Comparison of ENCODE assay signal across 10 mouse cellular contexts in genomic region chr15:10655151-10655905, GRCm38 (mm10). TPM values are rescaled to one million over a fixed set of nuclear protein-coding genes. Genes with fewer than 3 reads are reported as not detected.
DNase-seq lines count a peak whose midpoint lies in the region; ATAC-seq and TF ChIP-seq lines count a peak whose summit lies in the region.
"Had no signal": no experiment of that assay in that cellular context is flagged by ENCODE, and none has a peak within 500 bp of the region (broad histone marks: within the 10 kb centered on the region; RNA-seq: fewer than 3 reads in every experiment).

No protein-coding gene starts in this region.

- peak; percentile 5 to 55 for DNase-seq in layer of hippocampus, adult 18-20 months (ENCODE audit: low spot score in 2 of 2)
- no peak for DNase-seq in layer of hippocampus, postnatal 25 days (ENCODE audit: extremely low spot score in 1 of 2, low spot score in 1 of 2)
- peak; percentile 72 for DNase-seq in forebrain, postnatal 0 days
- peak; percentile 63 for DNase-seq in midbrain, embryonic 10.5 days (ENCODE audit: low spot score)
- DNase-seq in retina, embryonic 14.5 days (ENCODE audit: low spot score): peak; percentile 65
- no peak for DNase-seq in right cerebral cortex, adult 2 months (ENCODE audit: low spot score in 2 of 2)
- DNase-seq: cerebellum, adult 9-11 months had no signal

- peak; percentile 95 for ATAC-seq in forebrain, postnatal 0 days
- no peak for ATAC-seq in erythroblast, adult 5-6 weeks (replicated peaks; ENCODE audit: low FRiP score, poor library complexity, severe bottlenecking)
- no peak for ATAC-seq in liver, embryonic 12.5 days

- no peaks in the 10 kb centered on the region for H3K27me3 ChIP-seq in forebrain, postnatal 0 days (ENCODE audit: insufficient read depth, low read length)
- H3K27me3 ChIP-seq in midbrain, embryonic 10.5 days (ENCODE audit: low read depth, poor library complexity, severe bottlenecking): no peaks in the 10 kb centered on the region
- no peaks in the 10 kb centered on the region for H3K27me3 ChIP-seq in liver, embryonic 12.5 days (replicated peaks)
- H3K27me3 ChIP-seq: limb, embryonic 15.5 days had no signal

- no peak for TF ChIP-seq CTCF in forebrain, postnatal 0 days (IDR thresholded peaks at IDR 0.05; ENCODE audit: low read depth)

- no peaks in the 10 kb centered on the region for H3K9me3 ChIP-seq in forebrain, postnatal 0 days (ENCODE audit: low read length)
- 0 out of 2 replicates have a peak, but pooled peaks cover 4% of the 10 kb centered on the region for H3K9me3 ChIP-seq in midbrain, embryonic 10.5 days (replicated peaks)
- no peaks in the 10 kb centered on the region for H3K9me3 ChIP-seq in liver, embryonic 12.5 days (replicated peaks)
- H3K9me3 ChIP-seq: limb, embryonic 15.5 days had no signal

- 0 out of 2 replicates have a peak, but pooled peaks cover 6% of the 10 kb centered on the region for H3K4me1 ChIP-seq in forebrain, postnatal 0 days (ENCODE audit: insufficient read depth)
- peaks cover 18% of the 10 kb centered on the region for H3K4me1 ChIP-seq in midbrain, embryonic 10.5 days
- H3K4me1 ChIP-seq in liver, embryonic 12.5 days: no peaks in the 10 kb centered on the region

- H3K4me3 ChIP-seq in forebrain, postnatal 0 days (ENCODE audit: low read depth, low read length): no peak overlapping the region
- no peak overlapping the region for H3K4me3 ChIP-seq in midbrain, embryonic 10.5 days
- no peak overlapping the region for H3K4me3 ChIP-seq in liver, embryonic 12.5 days
- H3K4me3 ChIP-seq: limb, embryonic 15.5 days had no signal

- H3K27ac ChIP-seq in forebrain, postnatal 0 days (ENCODE audit: low read depth, low read length): no peak overlapping the region
- peak overlapping the region; percentile 59 for H3K27ac ChIP-seq in midbrain, embryonic 10.5 days (replicated peaks)
- no peak overlapping the region for H3K27ac ChIP-seq in liver, embryonic 12.5 days
- H3K27ac ChIP-seq: limb, embryonic 15.5 days had no signal

- no peak overlapping the region for H3K4me2 ChIP-seq in forebrain, postnatal 0 days (ENCODE audit: low read depth)
- H3K4me2 ChIP-seq in liver, embryonic 12.5 days: no peak overlapping the region
- H3K4me2 ChIP-seq: limb, embryonic 15.5 days had no signal

- WGBS in forebrain, postnatal 0 days: 11% methylated on average over 8 of the region's 8 CpGs
- 30% methylated on average over 8 of the region's 8 CpGs for WGBS in midbrain, embryonic 10.5 days
- WGBS in liver, embryonic 12.5 days (ENCODE audit: insufficient replicate concordance): 52% methylated on average over 8 of the region's 8 CpGs

- no peaks in the 10 kb centered on the region for H3K36me3 ChIP-seq in forebrain, postnatal 0 days (ENCODE audit: insufficient read depth)
- H3K36me3 ChIP-seq in midbrain, embryonic 10.5 days: peaks cover 43% of the 10 kb centered on the region
- H3K36me3 ChIP-seq in liver, embryonic 12.5 days: no peaks in the 10 kb centered on the region
- H3K36me3 ChIP-seq: limb, embryonic 15.5 days had no signal

- no peak overlapping the region for H3K9ac ChIP-seq in forebrain, postnatal 0 days
- no peak overlapping the region for H3K9ac ChIP-seq in liver, embryonic 12.5 days
- H3K9ac ChIP-seq: limb, embryonic 15.5 days had no signal

RNA-seq across cellular contexts. Expression of gene Rai14, which starts 59.1 kb away (rescaled TPM):
- 1 to 10 TPM; 4.8 to 5.1 TPM for total RNA-seq in layer of hippocampus, adult 18-20 months (2021)
- 1 to 10 TPM; 5.0 to 5.8 TPM for total RNA-seq in layer of hippocampus, postnatal 25 days (2021)
- 11.7 and 12.7 TPM in 2 replicates for total RNA-seq in forebrain, postnatal 0 days (2014; rRNA removed)
- 5.2 and 5.5 TPM in 2 replicates for polyA plus RNA-seq in forebrain, postnatal 0 days (2015; fragmentation: Nextera tagmentation; extraction: Ambion mirVana)
- 63.5 and 73.5 TPM in 2 replicates for polyA plus RNA-seq in midbrain, embryonic 10.5 days (2016; fragmentation: Nextera tagmentation; extraction: Ambion mirVana)
- 0.19 and 1.5 TPM in 2 replicates for total RNA-seq in erythroblast, adult 5-6 weeks (2015; ENCODE audit: low replicate concordance)
- 0.94 and 1.1 TPM in 2 replicates for total RNA-seq in erythroblast, adult 5-6 weeks (2017; ENCODE audit: low replicate concordance)
- polyA plus RNA-seq in liver, embryonic 12.5 days (2016; fragmentation: Nextera tagmentation; extraction: Ambion mirVana): 9.2 and 9.7 TPM in 2 replicates

Comparison
In these comparisons a context has a peak if more than half of its experiments do, and no peak if none do; other contexts are left out.
1. DNase-seq: peak in layer of hippocampus, adult 18-20 months (2 of 2), forebrain, postnatal 0 days (single experiment), midbrain, embryonic 10.5 days (single experiment) and retina, embryonic 14.5 days (single experiment); none in layer of hippocampus, postnatal 25 days (0 of 2) and right cerebral cortex, adult 2 months (0 of 2).